Mouse (Mus musculus): ENCODE measurements at regions not wholly inside any gene's neighbourhood (a gene's known extent, or its start where the extent isn't known, plus 50 kb on each side); places are given as distances from the start of the nearest gene placed in this dataset.

- H3K4me3 ChIP-seq, result no peak overlapping the region
- H3K27ac ChIP-seq (ENCODE audit: poor library complexity, severe bottlenecking), result no peak overlapping the region
- H3K27me3 ChIP-seq (replicated peaks), result no peaks in the 10 kb centered on the region
- WGBS, result 31% methylated on average over 6 of the region's 6 CpGs
- no peaks in the 10 kb centered on the region for H3K4me1 ChIP-seq (replicated peaks)
- no peak for ATAC-seq (ENCODE audit: insufficient number of reproducible peaks, low FRiP score)
- no peak overlapping the region for H3K4me2 ChIP-seq
- H3K9ac ChIP-seq, result no peak overlapping the region
- peaks cover 3% of the 10 kb centered on the region; the same call in 1 of the 2 replicates for H3K9me3 ChIP-seq (replicated peaks)
- no peaks in the 10 kb centered on the region for H3K36me3 ChIP-seq
Measured at GRCm38 (mm10) chr5:116708505-116708904, 116.9 kb upstream of the Srrm4 start.

DNA sequence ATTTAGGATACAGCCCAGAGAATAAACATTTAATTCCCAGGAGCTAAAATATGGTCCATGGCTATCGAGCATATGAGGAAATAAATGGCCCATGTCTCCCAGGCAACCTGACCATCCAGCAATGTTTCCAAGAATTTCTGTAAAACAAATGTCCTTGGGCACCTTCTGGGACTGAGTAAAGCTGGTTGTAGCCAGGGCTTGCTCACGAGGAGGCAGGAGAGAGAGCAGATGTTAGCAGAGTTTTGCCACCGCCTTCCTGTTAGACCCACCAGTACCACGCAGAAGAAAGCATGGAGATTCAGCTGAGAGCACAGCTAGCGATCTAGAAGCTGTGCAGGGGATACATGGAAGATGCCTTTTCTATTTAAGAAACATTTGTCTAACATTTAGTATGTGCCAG is 70.8 kb upstream of the Srrm4 start:
- ATAC-seq (ENCODE audit: insufficient number of reproducible peaks, low FRiP score), result no peak
- Histone ChIP-seq H3K4me1 (replicated peaks) (no peaks in the 10 kb centered on the region), H3K27me3 (replicated peaks) (no peaks in the 10 kb centered on the region), H3K4me3 (no peak overlapping the region), H3K36me3 (no peaks in the 10 kb centered on the region), H3K4me2 (no peak overlapping the region), H3K27ac (ENCODE audit: poor library complexity, severe bottlenecking) (no peak overlapping the region), H3K9ac (no peak overlapping the region), H3K9me3 (replicated peaks) (no peaks in the 10 kb centered on the region)
- WGBS, result 73% methylated on average over 5 of the region's 5 CpGs

GRCm38 (mm10) chr5:116661851-116662250 is 70.2 kb upstream of the Srrm4 start:
- Histone ChIP-seq H3K27ac (ENCODE audit: poor library complexity, severe bottlenecking) (no peak overlapping the region), H3K4me2 (no peak overlapping the region), H3K4me1 (replicated peaks) (no peaks in the 10 kb centered on the region), H3K9me3 (replicated peaks) (peaks cover 2% of the 10 kb centered on the region; the same call in 1 of the 2 replicates), H3K9ac (no peak overlapping the region), H3K36me3 (no peaks in the 10 kb centered on the region), H3K4me3 (no peak overlapping the region), H3K27me3 (replicated peaks) (no peaks in the 10 kb centered on the region)
- no peak for ATAC-seq (ENCODE audit: insufficient number of reproducible peaks, low FRiP score)
- 76% methylated on average over 2 of the region's 2 CpGs for WGBS

DNA sequence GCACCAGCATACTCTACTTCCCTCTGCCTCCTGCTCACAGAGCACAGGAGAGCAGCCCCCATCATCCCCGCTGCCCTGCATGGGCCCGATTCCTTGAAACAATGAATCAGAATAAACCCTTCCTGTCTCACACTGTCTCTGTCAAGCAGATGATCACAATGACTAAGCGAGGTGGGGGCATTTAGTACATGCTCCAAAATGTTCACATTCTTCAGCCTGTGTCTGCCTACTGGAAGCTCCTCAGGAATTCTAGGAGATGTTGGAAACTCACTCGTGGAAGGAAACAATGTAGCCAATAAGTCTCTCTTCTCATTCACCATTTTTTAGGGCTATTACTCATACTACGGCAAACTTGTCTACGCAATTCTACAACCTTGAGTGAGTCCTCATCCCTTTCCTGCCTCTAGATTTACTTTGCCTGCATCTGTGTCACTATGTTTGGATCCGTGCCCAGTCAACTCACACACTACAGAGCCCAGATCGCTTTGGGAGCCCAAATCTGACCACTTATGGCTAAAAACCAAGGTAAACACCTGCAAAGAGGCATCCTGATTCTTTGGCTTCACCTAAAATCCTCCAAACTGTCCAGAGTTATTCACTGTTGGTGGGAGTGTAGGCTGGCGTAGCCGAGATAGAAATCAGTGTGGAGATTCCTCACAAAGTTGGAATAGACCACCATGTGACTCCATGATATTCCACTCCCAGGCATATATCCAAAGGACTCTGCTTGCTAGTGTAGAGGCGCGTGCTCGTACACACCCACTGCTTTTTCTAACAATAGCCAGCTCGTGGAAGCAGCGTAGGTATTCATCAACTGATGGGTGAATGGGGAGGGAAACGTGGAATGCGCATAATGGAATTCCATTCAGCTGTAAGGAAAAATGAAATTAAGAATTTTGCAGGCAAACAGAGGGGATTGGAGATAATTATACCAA is 63.1 kb upstream of the Srrm4 start:
- H3K27me3 ChIP-seq (replicated peaks), result no peaks in the 10 kb centered on the region
- H3K4me2 ChIP-seq, result no peak overlapping the region
- WGBS, result 83% methylated on average over 17 of the region's 17 CpGs
- ATAC-seq (ENCODE audit: insufficient number of reproducible peaks, low FRiP score), result no peak
- H3K4me3 ChIP-seq, result no peak overlapping the region
- no peak overlapping the region for H3K27ac ChIP-seq (ENCODE audit: poor library complexity, severe bottlenecking)
- H3K9me3 ChIP-seq (replicated peaks), result peaks cover 12% of the 10 kb centered on the region
- H3K36me3 ChIP-seq, result no peaks in the 10 kb centered on the region
- no peaks in the 10 kb centered on the region for H3K4me1 ChIP-seq (replicated peaks)
- no peak overlapping the region for H3K9ac ChIP-seq

Data from heart, embryonic 12.5 days (tissue).